Mouse (Mus musculus) bone marrow macrophage, adult 2 months (primary cell): ENCODE results near the gene Col13a1.

ENCODE experiments used
- CTCF ChIP-seq: IDR thresholded peaks from 2 replicates; pipeline ENCODE4 v1.5.1; 2012; ENCODE audit warnings: low read depth, mild to moderate bottlenecking, low read length, moderate library complexity
- POLR2A ChIP-seq: IDR thresholded peaks from 2 replicates; pipeline ENCODE4 v1.6.1; 2012; ENCODE audit warnings: mild to moderate bottlenecking, low read depth, low read length, borderline replicate concordance

- TF ChIP-seq POLR2A, result no peak
- TF ChIP-seq CTCF, result no peak
Measured at GRCm38 (mm10) chr10:62016947-62017346, 38.0 kb upstream of the Col13a1 start.
